Mouse (Mus musculus) limb, embryonic 13.5 days (tissue): ENCODE data around the gene Rprd1b. TPM values are rescaled to one million over a fixed set of nuclear protein-coding genes. Genes with fewer than 3 reads are reported as not detected.
A peak's percentile ranks its signal among the peaks of the same experiment; 100 is the strongest.

ENCODE experiments used
- ATAC-seq: fragments of 200-750 bp; cut with Nextera tagmentation; 2 replicates; pipeline ENCODE4 v1.8.0; 2017; ENCODE audit warnings: low read depth, moderate number of reproducible peaks, moderate TSS enrichment; ENCODE audit not compliant: low FRiP score
- H3K27ac ChIP-seq: fragments of 300-500 bp; sonication (generic); 2 replicates; pipeline ENCODE4 v1.5.1; 2015; ENCODE audit warnings: inconsistent platforms, mild to moderate bottlenecking, moderate library complexity
- H3K27me3 ChIP-seq: fragments of 300-500 bp; sonication (generic); 2 replicates; pipeline ENCODE4 v1.6.1; 2015; ENCODE audit warnings: mild to moderate bottlenecking, inconsistent platforms
- H3K36me3 ChIP-seq: fragments of 300-500 bp; sonication (generic); 2 replicates; pipeline ENCODE4 v1.6.1; 2015; ENCODE audit warnings: inconsistent platforms, mild to moderate bottlenecking, moderate library complexity
- H3K4me1 ChIP-seq: fragments of 300-500 bp; sonication (generic); 2 replicates; pipeline ENCODE4 v1.6.1; 2015; ENCODE audit warnings: inconsistent platforms
- H3K4me2 ChIP-seq: fragments of 300-500 bp; sonication (generic); replicated peaks from 2 replicates; pipeline ENCODE4 v1.6.1; 2015; ENCODE audit warnings: inconsistent platforms, mild to moderate bottlenecking, moderate library complexity
- H3K4me3 ChIP-seq: fragments of 300-500 bp; sonication (generic); 2 replicates; pipeline ENCODE4 v1.5.1; 2015; ENCODE audit warnings: moderate library complexity, mild to moderate bottlenecking, inconsistent platforms
- H3K9ac ChIP-seq: fragments of 300-500 bp; sonication (generic); 2 replicates; pipeline ENCODE4 v1.6.1; 2015; ENCODE audit warnings: mild to moderate bottlenecking, inconsistent platforms
- H3K9me3 ChIP-seq: fragments of 300-500 bp; sonication (generic); 2 replicates; pipeline ENCODE4 v1.6.1; 2016; ENCODE audit warnings: inconsistent platforms
- WGBS: fragments of 180-500 bp; shearing (Covaris S2); methylation state at CpG from one replicate; pipeline ENCODE4 v1.1.7; 2015; 5-methylcytosine and 5-hydroxymethylcytosine counted together
- polyA plus RNA-seq: library from polyadenylated mRNA; unstranded; fragments of >200 nt; fragmentation: Nextera tagmentation; extraction: Ambion mirVana; gene quantifications from 2 replicates; pipeline ENCODE4 v1.2.1, GENCODE M21; 2015

The Rprd1b gene
- polyA plus RNA-seq, 1 experiment from 2014 or later, result 51.3 TPM

- Histone ChIP-seq H3K27ac (no peak overlapping the region), H3K9ac (no peak overlapping the region), H3K27me3 (no peaks in the 10 kb centered on the region), H3K9me3 (no peaks in the 10 kb centered on the region), H3K4me2 (no peak overlapping the region), H3K4me1 (peaks cover 30% of the 10 kb centered on the region), H3K36me3 (no peaks in the 10 kb centered on the region), H3K4me3 (no peak overlapping the region)
- WGBS, result 55% methylated on average over 5 of the region's 5 CpGs
- ATAC-seq, result no peak
These were observed 86.6 kb downstream of the Rprd1b start for GRCm38 (mm10) chr2:158114931-158115330.

- WGBS, result 87% methylated on average over 3 of the region's 3 CpGs
- Histone ChIP-seq H3K27me3 (no peaks in the 10 kb centered on the region), H3K9ac (peak overlapping the region; percentile 13; the same call in 1 of the 2 replicates), H3K4me1 (peaks cover 28% of the 10 kb centered on the region), H3K4me2 (no peak overlapping the region), H3K27ac (no peak overlapping the region), H3K4me3 (no peak overlapping the region), H3K9me3 (no peaks in the 10 kb centered on the region), H3K36me3 (no peaks in the 10 kb centered on the region)
- no peak for ATAC-seq
These were observed 87.6 kb downstream of the Rprd1b start for GRCm38 (mm10) chr2:158115838-158116453.

- Histone ChIP-seq H3K9ac (no peak overlapping the region), H3K27me3 (no peaks in the 10 kb centered on the region), H3K4me3 (no peak overlapping the region), H3K36me3 (no peaks in the 10 kb centered on the region), H3K27ac (0 out of 2 replicates have a peak overlapping the region, but pooled peaks have one; percentile 28), H3K9me3 (no peaks in the 10 kb centered on the region), H3K4me1 (peaks cover 32% of the 10 kb centered on the region), H3K4me2 (no peak overlapping the region)
- ATAC-seq, result no peak
- WGBS, result 41% methylated on average over 6 of the region's 6 CpGs
These were observed 88.4 kb downstream of the Rprd1b start for GRCm38 (mm10) chr2:158116653-158117052.

GRCm38 (mm10) chr2:158119145-158119544 lies 90.8 kb downstream of the Rprd1b start:
- Histone ChIP-seq H3K4me2 (no peak overlapping the region), H3K9ac (no peak overlapping the region), H3K36me3 (no peaks in the 10 kb centered on the region), H3K4me1 (peaks cover 27% of the 10 kb centered on the region), H3K9me3 (no peaks in the 10 kb centered on the region), H3K27ac (no peak overlapping the region), H3K27me3 (no peaks in the 10 kb centered on the region), H3K4me3 (no peak overlapping the region)
- no peak for ATAC-seq
- whole genome bisulfite sequencing, result 80% methylated on average over 4 of the region's 4 CpGs

GRCm38 (mm10) chr2:158120211-158120610 lies 91.9 kb downstream of the Rprd1b start:
- WGBS, result 65% methylated on average over 8 of the region's 8 CpGs
- H3K9ac ChIP-seq, result no peak overlapping the region
- no peaks in the 10 kb centered on the region for H3K36me3 ChIP-seq
- H3K27me3 ChIP-seq, result no peaks in the 10 kb centered on the region
- no peak overlapping the region for H3K4me2 ChIP-seq
- no peak overlapping the region for H3K27ac ChIP-seq
- H3K4me1 ChIP-seq, result peaks cover 26% of the 10 kb centered on the region
- no peak overlapping the region for H3K4me3 ChIP-seq
- no peaks in the 10 kb centered on the region for H3K9me3 ChIP-seq
- no peak for ATAC-seq

- Histone ChIP-seq H3K36me3 (no peaks in the 10 kb centered on the region), H3K9me3 (no peaks in the 10 kb centered on the region), H3K4me2 (no peak overlapping the region), H3K4me1 (peaks cover 26% of the 10 kb centered on the region), H3K9ac (no peak overlapping the region), H3K4me3 (no peak overlapping the region), H3K27me3 (no peaks in the 10 kb centered on the region), H3K27ac (no peak overlapping the region)
- WGBS, result 86% methylated on average over 3 of the region's 3 CpGs
- ATAC-seq, result no peak
These were observed 92.6 kb downstream of the Rprd1b start for GRCm38 (mm10) chr2:158120868-158121267.

GRCm38 (mm10) chr2:158121645-158122326 lies 93.5 kb downstream of the Rprd1b start:
- Histone ChIP-seq H3K36me3 (no peaks in the 10 kb centered on the region), H3K4me1 (peaks cover 17% of the 10 kb centered on the region), H3K9ac (no peak overlapping the region), H3K27ac (no peak overlapping the region), H3K9me3 (no peaks in the 10 kb centered on the region), H3K4me2 (no peak overlapping the region), H3K27me3 (no peaks in the 10 kb centered on the region), H3K4me3 (no peak overlapping the region)
- WGBS, result 67% methylated on average over 11 of the region's 12 CpGs
- ATAC-seq, result no peak

GRCm38 (mm10) chr2:158122814-158123213 lies 94.5 kb downstream of the Rprd1b start:
- 87% methylated on average over 6 of the region's 6 CpGs for WGBS
- peaks cover 11% of the 10 kb centered on the region for H3K4me1 ChIP-seq
- H3K36me3 ChIP-seq, result no peaks in the 10 kb centered on the region
- no peaks in the 10 kb centered on the region for H3K27me3 ChIP-seq
- H3K4me2 ChIP-seq, result no peak overlapping the region
- H3K4me3 ChIP-seq, result no peak overlapping the region
- no peaks in the 10 kb centered on the region for H3K9me3 ChIP-seq
- no peak overlapping the region for H3K9ac ChIP-seq
- H3K27ac ChIP-seq, result no peak overlapping the region
- ATAC-seq, result no peak

GRCm38 (mm10) chr2:158127245-158127644 lies 98.9 kb downstream of the Rprd1b start:
- H3K27me3 ChIP-seq, result no peaks in the 10 kb centered on the region
- H3K4me1 ChIP-seq, result peaks cover 18% of the 10 kb centered on the region
- no peaks in the 10 kb centered on the region for H3K36me3 ChIP-seq
- no peak overlapping the region for H3K4me2 ChIP-seq
- no peak for ATAC-seq
- no peak overlapping the region for H3K4me3 ChIP-seq
- WGBS, result 84% methylated on average over 6 of the region's 6 CpGs
- no peak overlapping the region for H3K9ac ChIP-seq
- no peak overlapping the region for H3K27ac ChIP-seq
- no peaks in the 10 kb centered on the region for H3K9me3 ChIP-seq

- WGBS, result 88% methylated on average over 7 of the region's 7 CpGs
- Histone ChIP-seq H3K4me3 (no peak overlapping the region), H3K4me1 (peaks cover 17% of the 10 kb centered on the region), H3K27me3 (no peaks in the 10 kb centered on the region), H3K27ac (no peak overlapping the region), H3K4me2 (no peak overlapping the region), H3K9ac (no peak overlapping the region), H3K9me3 (no peaks in the 10 kb centered on the region), H3K36me3 (no peaks in the 10 kb centered on the region)
- ATAC-seq, result no peak
These were observed 99.6 kb downstream of the Rprd1b start for GRCm38 (mm10) chr2:158127872-158128271.

- peaks cover 17% of the 10 kb centered on the region for H3K4me1 ChIP-seq
- no peak overlapping the region for H3K9ac ChIP-seq
- ATAC-seq, result no peak
- no peaks in the 10 kb centered on the region for H3K9me3 ChIP-seq
- no peak overlapping the region for H3K27ac ChIP-seq
- WGBS, result 70% methylated on average over 8 of the region's 8 CpGs
- H3K27me3 ChIP-seq, result no peaks in the 10 kb centered on the region
- no peak overlapping the region for H3K4me3 ChIP-seq
- no peaks in the 10 kb centered on the region for H3K36me3 ChIP-seq
- H3K4me2 ChIP-seq, result no peak overlapping the region
These were observed 100.3 kb downstream of the Rprd1b start for GRCm38 (mm10) chr2:158128461-158129130.

- 73% methylated on average over 16 of the region's 16 CpGs for WGBS
- Histone ChIP-seq H3K9ac (no peak overlapping the region), H3K27me3 (no peaks in the 10 kb centered on the region), H3K27ac (no peak overlapping the region), H3K9me3 (no peaks in the 10 kb centered on the region), H3K4me3 (no peak overlapping the region), H3K4me1 (peaks cover 17% of the 10 kb centered on the region), H3K4me2 (no peak overlapping the region), H3K36me3 (no peaks in the 10 kb centered on the region)
- no peak for ATAC-seq
These were observed 101.2 kb downstream of the Rprd1b start for GRCm38 (mm10) chr2:158129291-158130002.
